Mouse (Mus musculus) ES-E14 (cell line): Measurements from ENCODE around the gene Ube2j1.

Experiments
- HCFC1 ChIP-seq: IDR thresholded peaks from 2 replicates; pipeline ENCODE4 v1.6.1; 2012; ENCODE audit warnings: low read length, inconsistent platforms, borderline replicate concordance; ENCODE audit not compliant: insufficient read depth
- MAFK ChIP-seq: IDR thresholded peaks from 2 replicates; pipeline ENCODE4 v1.6.1; 2014; ENCODE audit warnings: mild to moderate bottlenecking, low read depth, low read length, inconsistent platforms; ENCODE audit not compliant: insufficient read depth
- ZNF384 ChIP-seq: IDR thresholded peaks from 2 replicates; pipeline ENCODE4 v1.6.1; 2012; ENCODE audit warnings: low read depth, low read length, inconsistent platforms

GRCm38 (mm10) chr4:33012484-33012883 is 18.7 kb upstream of the Ube2j1 start:
- TF ChIP-seq ZNF384 (no peak), MAFK (no peak), HCFC1 (no peak)
